Mouse (Mus musculus): ENCODE results near the gene Sema4d.

The Sema4d gene

DNA sequence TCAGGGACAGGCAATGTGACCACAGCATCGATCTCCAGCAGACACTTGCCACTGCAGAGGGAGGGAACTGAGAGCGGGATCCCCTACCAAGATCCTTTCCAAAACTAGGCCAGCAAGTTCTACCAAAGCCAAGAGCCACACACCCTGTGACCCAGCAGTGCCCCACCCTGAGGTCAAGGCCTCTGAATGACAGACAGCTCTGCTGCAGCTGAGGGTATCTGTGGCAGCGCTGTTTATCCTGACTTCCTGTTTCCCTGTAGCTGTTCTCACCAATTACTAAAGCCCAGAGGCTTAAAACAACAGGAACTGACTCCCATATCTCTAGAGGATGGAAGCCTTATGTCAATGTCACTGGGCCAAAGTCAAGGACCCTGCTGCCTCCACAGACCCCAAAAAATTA lies 37.0 kb downstream of the Sema4d start:
- in situ Hi-C loops (cut with MboI; ENCODE audit: low sequenced_read_pairs): no loop called here

DNA sequence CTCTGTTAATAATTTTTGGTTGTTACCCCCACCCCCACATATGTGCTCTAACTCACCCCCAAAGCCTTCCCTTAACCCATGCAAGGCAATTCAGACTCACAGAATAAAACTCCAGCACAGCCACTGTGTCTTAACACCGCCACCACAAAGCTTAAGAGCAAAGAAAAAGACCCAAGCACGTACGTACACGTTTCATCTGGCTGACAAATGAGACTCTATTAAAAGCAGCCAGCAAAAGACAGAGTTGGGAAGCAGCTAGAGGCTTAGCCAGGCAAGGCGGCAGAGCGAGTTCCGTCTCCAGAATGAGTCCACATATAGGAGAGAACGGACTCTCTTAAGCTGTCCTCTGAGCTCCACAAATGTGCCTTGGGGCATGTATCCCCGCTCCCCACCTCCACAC lies 37.5 kb downstream of the Sema4d start:
- in situ Hi-C loops (cut with MboI; ENCODE audit: low sequenced_read_pairs): no loop called here

DNA sequence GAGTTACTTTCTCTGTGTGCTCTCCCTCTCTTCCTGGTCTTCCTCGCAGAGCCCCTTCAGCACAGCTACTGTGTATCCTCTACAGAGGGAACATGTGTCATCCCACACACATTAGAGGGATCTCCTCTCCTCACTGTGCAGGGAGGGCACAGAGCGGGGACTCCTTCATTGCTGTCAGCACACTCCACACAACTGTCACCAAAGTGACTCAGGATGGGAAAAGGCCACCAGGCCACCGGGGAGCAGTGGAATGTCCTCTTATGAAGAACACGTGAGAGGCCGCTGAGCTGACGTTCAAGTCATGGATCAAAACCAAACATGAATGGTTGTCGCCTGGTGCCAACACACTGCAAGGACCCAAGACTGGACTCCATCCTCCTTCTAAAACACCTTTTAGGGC lies 38.0 kb downstream of the Sema4d start:
- in situ Hi-C loops (cut with MboI; ENCODE audit: low sequenced_read_pairs): no loop called here

DNA sequence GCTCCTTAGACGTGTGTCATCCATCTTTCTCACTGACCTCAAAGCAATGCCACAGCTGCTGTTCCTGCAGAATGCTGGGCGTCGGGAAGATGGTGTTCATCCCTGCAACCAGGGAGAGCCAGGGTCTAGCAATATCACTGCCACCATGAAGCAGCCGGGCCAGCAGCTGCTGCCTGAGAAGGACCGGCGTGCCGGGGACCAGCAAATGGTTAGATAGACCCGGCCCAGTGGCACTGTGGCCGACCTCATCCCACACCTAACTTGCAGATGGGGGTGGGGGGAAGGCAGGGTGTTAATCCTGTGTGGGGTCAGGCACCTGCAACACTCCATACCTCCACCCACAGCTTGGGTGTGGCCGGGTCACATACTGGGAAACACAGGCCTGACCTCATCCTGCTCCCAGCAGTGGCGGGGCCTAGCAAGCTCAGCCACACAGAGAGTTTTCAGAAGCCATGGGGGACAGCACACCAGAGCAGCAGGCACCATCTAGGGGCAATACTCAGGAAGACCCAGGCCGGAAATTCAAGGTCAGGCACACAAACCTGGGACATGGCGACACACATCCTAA lies 38.9 kb downstream of the Sema4d start:
- in situ Hi-C loops (cut with MboI; ENCODE audit: low sequenced_read_pairs): no loop called here

DNA sequence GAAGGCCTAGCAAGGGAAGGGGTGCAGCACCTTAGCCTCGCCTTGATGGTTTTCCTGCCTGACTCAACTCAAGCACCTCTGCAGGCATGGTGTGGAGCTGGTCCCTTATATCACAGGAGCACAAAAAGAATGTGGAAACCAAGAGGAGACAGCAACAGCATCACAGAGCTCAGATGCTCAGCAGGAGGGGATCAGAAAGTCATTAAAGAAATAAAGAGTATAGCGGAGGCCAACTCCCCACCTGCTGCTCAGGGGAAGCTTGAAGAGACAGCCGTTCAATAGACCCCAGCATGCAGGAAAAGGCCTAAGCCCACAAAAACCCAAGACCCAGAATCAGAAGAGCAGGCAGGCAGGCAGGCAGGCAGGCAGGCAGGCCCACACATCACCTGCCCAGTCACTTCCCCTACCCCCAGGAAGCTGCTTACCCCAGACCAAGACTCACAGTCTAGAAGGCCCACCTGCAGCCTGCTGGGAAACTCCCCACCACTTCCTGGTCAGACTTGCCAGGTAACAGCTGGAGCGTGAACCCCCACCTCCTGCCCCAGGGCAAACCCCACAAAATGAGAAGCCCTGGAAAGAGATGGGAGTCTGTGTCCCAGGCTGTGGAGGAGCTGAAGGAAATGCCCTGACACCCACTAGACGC lies 39.6 kb downstream of the Sema4d start:
- in situ Hi-C loops (cut with MboI; ENCODE audit: low sequenced_read_pairs): no loop called here

DNA sequence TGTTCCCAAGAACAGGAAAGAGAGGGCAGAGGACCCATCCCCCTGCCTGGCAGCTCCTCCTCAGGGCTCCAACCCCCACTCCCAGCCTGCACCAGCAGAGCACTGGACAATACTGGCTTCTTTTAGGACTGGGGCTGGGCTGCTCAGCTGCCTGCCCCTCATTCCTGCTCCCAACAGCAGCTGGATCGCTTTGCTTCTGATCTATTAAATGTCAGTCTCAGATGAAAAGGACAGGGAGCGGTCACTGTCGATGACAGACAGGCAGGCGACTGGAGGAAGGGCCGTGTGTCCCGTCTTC lies 40.4 kb downstream of the Sema4d start:
- in situ Hi-C loops (cut with MboI; ENCODE audit: low sequenced_read_pairs): no loop called here

DNA sequence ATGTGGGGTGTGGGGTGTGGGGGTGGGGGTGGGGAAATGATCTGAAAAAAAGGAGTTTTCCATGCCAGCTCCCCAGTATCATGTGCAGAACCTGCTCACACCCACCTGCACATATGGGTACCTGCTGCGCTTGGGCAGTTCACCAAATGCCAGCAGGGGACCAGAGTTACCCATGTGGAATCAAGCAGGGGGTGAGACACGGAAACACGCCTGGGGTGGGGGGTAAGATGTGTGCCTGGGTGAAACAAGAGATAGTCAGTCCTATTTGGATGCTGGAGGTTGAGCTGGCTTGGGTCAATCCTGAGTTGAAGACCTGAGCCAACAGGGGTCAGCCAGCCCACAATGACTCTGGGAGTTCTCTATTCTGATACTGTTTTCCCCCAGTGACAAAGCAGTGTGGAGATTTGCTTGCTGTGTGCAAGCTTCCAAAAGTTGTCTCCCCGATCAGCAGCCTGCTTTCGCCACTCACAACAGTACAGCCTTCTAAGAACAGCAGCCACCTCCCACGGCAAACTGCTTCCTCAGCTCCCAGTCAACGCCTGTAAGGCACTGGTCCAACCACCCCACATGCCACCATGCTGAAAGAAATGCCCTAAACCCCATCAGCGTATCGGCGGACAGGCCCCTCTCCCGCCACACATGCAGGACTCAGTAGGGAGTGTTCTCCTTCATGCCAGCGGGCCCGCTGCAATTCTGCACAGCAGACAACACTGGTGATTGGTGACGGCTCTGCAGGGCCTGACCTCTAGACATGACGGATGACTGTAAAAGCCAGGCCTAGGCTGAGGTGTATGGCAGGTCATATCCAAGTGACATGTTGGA lies 41.0 kb downstream of the Sema4d start:
- in situ Hi-C loops (cut with MboI; ENCODE audit: low sequenced_read_pairs): no loop called here

DNA sequence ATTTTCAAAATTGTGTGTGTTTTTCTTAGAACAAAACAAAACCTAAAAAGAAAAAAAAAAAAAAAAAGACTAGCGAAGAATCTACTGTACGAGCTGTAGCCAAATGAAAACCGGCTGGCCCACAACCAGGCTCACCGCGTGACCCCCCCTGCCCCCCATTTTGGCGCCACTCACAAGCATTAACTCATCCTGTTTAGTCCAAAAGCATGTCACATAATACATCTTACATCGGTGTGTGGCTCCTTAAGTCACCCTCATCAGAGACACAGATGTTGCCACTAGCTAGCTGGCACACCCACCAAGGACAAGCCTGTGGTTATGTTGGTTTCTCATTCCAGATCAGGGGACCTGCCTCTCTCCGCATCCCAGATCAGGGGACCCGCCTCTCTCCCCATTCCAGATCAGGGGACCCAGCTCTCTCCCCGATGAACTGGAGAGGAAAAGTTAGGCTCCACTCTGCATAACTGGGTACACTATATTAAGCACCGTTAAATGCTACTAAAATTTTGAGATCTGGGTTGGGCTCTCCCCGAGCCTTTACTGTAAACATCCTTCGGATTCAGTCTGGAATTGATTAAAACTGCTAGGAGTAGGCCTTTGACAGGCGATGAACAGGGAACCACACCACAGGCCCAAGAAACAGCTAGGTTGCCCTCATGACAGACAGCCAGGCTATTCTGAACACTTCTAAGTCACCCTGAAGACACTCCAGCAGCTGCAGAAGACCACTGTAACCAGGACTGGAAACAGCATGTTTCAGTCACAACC lies 43.8 kb downstream of the Sema4d start:
- in situ Hi-C loops (cut with MboI; ENCODE audit: low sequenced_read_pairs): no loop called here

DNA sequence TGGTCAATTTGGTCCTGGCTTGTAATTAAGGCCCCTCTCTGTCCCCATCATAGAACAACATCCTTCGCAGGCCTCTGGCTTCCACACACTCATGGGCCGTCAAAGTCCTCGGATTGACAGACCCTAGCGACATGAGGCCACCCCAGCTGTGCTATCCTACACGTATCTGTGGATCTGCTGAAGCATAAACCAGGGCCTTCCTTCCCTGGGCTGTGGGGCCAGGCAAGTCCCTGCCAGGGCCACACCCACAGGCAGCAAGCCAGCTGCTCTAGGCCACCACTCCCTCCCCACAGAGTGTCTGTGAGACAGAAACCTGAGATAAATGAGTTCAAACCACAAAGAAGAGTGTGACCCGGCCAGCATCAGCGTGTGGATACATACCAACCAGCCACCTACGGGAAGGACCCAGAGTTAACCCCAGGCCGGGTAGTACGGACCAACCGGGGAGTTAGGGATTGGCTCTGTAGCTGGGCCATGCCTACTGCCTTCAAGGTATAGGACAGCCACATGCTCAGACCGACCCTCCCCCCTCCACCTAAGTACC lies 45.5 kb downstream of the Sema4d start:
- in situ Hi-C loops (cut with MboI; ENCODE audit: low sequenced_read_pairs): no loop called here

DNA sequence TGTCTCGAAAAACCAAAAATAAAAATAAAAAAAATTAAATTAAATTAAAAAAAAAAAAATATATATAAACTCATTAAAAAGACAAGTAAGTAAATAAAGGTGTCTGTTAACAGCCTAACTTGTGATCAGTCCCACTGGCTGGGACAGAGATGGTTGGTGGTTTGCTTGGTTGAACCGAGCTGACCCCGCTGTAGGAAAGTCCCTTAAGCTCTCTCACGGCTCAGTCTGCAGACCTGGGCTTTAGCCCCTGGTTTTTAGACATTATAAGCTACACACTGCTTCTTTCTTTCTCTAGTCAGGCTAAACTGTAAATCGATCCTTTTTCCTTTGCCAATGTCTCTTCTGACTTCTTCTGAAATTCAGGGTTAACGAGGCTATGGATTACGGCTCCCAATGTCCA lies 46.5 kb downstream of the Sema4d start:
- in situ Hi-C loops (cut with MboI; ENCODE audit: low sequenced_read_pairs): no loop called here

DNA sequence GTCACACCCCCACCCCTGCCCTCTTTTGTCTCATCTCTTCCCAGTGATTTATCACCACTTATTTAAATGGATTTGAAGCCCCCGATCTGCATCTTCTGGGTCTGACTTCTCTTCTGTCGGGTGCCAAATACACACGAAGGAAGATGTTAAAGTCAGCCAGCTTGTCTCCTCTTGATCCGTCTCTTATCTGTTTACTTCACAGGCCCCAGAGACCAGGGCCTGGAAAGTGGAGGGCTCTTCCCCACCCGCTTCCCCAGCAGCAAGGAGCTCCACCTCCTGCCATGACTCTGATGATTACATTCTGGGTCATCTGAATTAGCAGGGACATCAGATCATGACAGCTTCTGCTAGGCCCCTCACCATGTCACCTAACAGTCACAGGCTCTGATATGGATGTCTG lies 47.7 kb downstream of the Sema4d start:
- in situ Hi-C loops (cut with MboI; ENCODE audit: low sequenced_read_pairs): no loop called here

DNA sequence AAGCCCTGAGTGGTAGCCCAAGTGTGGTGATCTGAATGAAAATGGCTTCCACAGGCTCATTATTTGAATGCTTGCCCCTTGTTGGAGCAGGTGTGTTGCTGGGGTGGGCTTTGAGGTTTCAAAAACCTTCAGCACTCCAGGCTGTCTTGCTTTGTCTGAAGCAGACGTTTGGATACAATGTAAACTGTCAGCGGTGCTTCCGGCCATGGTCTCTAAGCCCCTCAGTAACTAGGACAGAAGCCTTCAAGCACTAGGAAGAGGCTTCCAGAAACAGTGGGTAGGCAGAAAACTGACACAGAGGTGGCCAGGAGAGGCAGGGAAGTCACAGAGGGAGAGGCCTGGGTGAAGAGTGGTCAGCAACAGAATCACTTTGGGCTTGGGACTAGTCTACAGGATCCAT lies 49.7 kb downstream of the Sema4d start:
- in situ Hi-C loops (cut with MboI; ENCODE audit: low sequenced_read_pairs): no loop called here

DNA sequence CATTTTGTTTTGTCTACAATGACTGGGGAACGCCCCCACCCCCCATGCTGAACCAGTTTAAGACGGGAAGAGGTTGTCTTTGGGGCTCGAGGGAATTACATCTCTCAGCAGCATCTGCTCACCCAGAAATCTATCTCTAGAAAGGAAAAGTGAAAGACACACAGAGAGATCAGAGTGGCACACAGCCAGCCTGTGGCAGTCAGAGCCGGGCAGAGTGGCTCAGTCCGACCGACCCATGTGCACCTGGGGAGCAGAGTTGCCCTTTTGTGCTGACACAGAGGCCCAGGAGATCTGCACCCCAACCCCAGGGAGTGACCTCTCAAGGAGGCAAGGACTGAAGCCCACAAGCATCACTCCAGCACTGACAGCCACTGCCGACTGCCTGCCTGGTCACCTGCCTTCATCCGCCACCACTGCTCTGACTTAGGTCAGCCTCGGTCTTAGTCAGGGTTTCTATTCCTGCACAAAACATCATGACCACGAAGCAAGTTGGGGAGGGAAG lies 50.9 kb downstream of the Sema4d start:
- in situ Hi-C loops (cut with MboI; ENCODE audit: low sequenced_read_pairs): no loop called here

DNA sequence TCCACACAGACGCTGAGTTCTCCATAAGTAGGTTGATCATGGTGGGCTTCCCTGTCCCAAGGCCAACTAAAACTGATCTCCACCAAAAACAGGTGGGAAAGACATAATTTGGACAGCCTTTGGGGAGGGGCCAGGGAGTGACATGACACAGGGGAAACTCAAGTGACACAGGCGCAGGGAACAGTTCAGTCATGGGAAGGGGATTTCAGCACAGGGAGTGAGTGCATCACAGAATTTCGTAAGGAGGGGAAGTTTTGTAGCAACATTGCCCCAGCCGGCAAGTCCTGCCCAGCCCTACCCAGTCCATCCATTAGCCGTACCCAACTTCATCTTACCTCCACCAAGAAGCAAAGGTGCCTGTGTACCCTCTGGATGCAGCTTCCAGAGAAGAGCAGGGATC lies 52.8 kb downstream of the Sema4d start:
- in situ Hi-C loops (cut with MboI; ENCODE audit: low sequenced_read_pairs): no loop called here

DNA sequence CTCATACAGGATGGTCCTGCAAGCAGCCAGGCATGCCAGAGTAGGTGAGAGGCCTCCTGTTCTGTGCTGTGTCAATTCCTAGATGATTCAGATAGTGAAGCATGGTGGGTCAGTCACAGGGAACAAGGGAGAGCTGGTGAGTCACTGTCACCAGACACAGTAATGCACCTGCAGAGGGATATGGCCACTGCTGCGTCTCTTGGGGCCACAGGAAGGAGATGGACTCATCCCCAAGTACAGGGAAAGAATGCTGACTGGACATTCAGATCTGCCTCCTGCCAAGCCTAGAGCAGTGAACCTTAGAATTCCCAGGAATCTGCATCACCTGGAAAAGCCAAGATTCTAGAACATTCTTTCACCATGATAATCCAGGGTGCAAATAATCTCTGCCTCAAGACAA lies 53.8 kb downstream of the Sema4d start:
- in situ Hi-C loops (cut with MboI; ENCODE audit: low sequenced_read_pairs): no loop called here

DNA sequence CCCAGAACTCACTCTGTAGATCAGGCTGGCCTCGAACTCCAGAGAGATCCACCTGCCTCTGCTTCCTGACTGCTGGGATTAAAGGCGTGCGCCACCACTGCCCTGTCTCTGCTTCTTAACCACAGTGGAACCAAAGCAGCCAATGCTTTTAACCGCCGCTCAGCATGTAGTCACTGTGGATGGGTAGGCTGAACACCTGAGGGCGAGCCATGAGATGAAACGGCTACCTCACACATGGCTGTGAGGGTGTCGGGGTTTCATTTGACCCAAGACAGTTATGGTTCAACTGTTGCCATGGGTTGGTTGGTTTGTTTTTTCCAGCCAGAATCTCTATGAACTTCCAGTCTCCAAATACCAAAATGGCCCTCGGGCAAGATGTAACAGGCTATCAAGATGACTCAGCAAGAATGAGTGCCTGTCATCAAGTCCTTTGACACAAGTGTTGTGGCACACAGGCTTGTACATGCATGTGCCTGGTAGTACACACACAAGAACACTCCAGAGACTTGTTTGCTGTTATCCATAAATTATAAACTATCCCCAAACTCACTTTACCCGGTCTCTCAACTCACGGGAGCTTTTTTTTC lies 54.9 kb downstream of the Sema4d start:
- in situ Hi-C loops (cut with MboI; ENCODE audit: low sequenced_read_pairs): no loop called here

DNA sequence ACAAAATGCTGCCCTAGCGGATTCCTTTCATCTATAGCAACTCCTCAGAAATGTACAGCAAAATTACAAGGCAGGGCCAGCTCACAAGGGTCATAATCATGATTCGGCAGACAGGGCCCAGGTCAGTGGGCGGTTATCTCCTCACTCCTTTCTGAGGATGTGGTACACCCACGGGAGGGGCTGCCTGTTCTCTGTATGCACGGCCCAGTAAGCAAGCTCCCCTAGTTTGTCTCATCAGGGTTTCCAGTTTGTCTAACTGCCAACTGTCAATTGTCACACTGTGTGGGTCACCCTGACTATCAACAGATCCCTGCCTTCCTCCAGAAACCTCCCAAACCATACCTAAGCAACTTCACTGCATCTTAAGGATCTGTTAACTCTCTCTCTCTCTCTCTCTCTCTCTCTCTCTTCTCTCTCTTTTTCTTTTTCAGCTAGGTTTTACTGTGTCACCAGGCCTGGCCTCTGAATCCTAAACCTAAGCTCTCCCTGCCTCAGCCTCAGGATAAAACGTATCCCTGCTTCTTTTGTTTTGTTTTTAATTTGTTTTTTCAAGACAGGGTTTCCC lies 55.5 kb downstream of the Sema4d start:
- in situ Hi-C loops (cut with MboI; ENCODE audit: low sequenced_read_pairs): no loop called here

DNA sequence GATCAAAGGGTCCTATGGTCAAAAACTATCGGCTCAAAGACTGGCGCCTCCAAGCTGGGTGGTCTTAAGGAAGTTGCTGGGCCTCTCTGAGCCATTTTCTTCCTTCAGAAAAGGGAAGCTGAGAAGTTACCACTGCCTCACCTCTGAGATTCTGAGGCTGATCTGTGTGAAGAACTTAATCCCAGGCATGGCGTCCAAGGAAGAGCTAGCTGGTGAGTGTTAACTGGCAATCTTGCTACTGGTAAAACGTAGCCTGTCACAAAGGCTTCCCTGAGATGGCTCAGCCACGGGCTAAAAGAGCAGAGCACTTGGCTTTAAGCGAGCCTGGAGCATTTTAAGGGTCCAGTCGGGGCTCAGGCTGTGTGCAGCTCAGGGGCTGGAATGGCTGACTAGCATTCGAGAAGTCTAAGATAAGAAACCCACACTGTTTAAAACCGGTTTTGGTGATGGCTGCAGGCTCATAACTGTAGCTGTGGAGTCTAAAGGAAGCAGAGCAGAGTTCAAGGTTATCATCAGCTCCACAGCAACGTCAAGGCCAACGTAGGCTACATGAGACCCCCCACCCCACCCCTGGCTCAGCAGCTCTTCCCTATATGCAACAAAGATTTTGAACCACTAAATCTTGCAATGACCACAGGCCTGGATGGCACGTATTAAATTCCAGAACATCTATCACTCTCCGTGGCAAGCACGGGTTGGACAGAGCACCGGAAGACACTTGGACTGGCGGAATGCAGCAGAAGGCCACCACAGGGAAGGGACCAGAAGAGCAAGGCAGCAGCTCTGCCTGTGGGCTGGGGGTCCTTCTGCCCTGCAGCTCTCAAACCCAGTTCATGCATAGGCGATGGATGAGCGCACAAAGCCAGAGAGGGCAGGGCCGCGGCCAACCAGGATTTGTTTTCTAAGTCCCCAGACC lies 56.3 kb downstream of the Sema4d start:
- in situ Hi-C loops (cut with MboI; ENCODE audit: low sequenced_read_pairs): no loop called here
